ENCODE assay signal across 8 mouse cellular contexts in the genomic region with DNA sequence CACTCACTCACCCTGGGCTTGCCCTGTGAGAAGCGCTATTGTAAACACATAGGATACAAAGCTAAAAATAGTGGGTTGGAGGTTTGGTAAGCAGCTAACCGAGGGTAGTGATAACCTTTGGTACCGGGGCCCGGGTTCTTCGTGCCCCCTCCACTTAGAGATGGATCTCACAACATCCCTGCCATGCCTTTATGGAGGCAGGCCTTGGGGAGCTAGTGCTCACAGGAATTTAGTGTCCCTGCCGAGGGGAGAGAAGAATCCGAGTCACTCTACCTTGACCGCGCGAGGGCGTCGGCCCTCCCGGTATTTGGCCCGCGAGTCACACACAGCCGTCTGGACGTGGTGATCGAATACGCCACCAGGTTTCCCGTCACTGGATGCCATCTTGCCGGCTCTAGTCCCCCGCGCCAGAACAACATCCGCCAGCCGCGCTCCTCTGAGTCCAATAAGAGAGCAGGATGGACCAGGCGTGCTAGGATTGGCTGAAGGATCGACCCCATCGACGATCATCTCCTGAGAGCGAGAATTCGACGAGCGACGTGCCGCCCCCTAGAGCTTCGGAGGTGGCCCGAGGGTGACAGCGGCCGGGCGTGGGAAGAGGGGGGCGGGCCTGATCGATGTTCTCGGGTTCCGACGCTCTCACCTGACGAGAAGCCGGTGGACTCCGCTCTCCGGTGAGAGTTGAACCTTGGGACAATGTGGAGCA. TPM values are rescaled to one million over a fixed set of nuclear protein-coding genes. Genes with fewer than 3 reads are reported as not detected.
A peak's percentile ranks its signal among the peaks of the same experiment; 100 is the strongest.
DNase-seq lines count a peak whose midpoint lies in the region; ATAC-seq lines count a peak whose summit lies in the region.

A gene (plus strand): TSS at position 374 of the 706 bp plus-strand sequence.

- peak within 1 kb of the TSS; percentile 87 for H3K9ac ChIP-seq in heart, embryonic 13.5 days
- peak within 1 kb of the TSS; percentile 74 for H3K9ac ChIP-seq in liver, embryonic 12.5 days
- H3K9ac ChIP-seq in stomach, embryonic 15.5 days: peak within 1 kb of the TSS; percentile 76

- H3K9me3 ChIP-seq in heart, embryonic 13.5 days: no peaks in the 10 kb centered on the region
- H3K9me3 ChIP-seq in liver, embryonic 12.5 days (replicated peaks): no peaks in the 10 kb centered on the region
- no peaks in the 10 kb centered on the region for H3K9me3 ChIP-seq in stomach, embryonic 15.5 days

- H3K36me3 ChIP-seq in heart, embryonic 13.5 days: peaks cover 23% of the 10 kb centered on the region
- peaks cover 27% of the 10 kb centered on the region for H3K36me3 ChIP-seq in liver, embryonic 12.5 days
- peaks cover 6% of the 10 kb centered on the region; the same call in 1 of the 2 replicates for H3K36me3 ChIP-seq in stomach, embryonic 15.5 days

- H3K4me3 ChIP-seq in brown adipose tissue, adult 24 weeks (ENCODE audit: insufficient read depth, low read depth, low read length): peak within 1 kb of the TSS; percentile 97
- peak within 1 kb of the TSS; percentile 89 for H3K4me3 ChIP-seq in heart, embryonic 13.5 days
- H3K4me3 ChIP-seq in liver, embryonic 12.5 days: peak within 1 kb of the TSS; percentile 78
- peak within 1 kb of the TSS; percentile 90 for H3K4me3 ChIP-seq in stomach, embryonic 15.5 days (replicated peaks)

- peak within 1 kb of the TSS; percentile 72 for H3K27ac ChIP-seq in brown adipose tissue, adult 24 weeks (replicated peaks; ENCODE audit: low read depth, low read length)
- peak within 1 kb of the TSS; percentile 76 for H3K27ac ChIP-seq in heart, embryonic 13.5 days (replicated peaks)
- H3K27ac ChIP-seq in liver, embryonic 12.5 days: peak within 1 kb of the TSS; percentile 63
- peak within 1 kb of the TSS; percentile 80 for H3K27ac ChIP-seq in stomach, embryonic 15.5 days

- DNase-seq in CD4-positive, CD25-positive, alpha-beta regulatory T cell, adult 2 months (ENCODE audit: low read depth, low spot score): peak; percentile 98
- DNase-seq in fat pad, adult 2 months (ENCODE audit: extremely low read depth, low read depth, low spot score): peak; percentile 80
- peak; percentile 96 for DNase-seq in kidney, postnatal 10 days
- peak; percentile 92 to 95 for DNase-seq in natural killer cell, adult 2 months (ENCODE audit: low spot score in 2 of 2)

- peak within 1 kb of the TSS; percentile 96 for H3K4me2 ChIP-seq in heart, embryonic 13.5 days
- peak within 1 kb of the TSS; percentile 75 for H3K4me2 ChIP-seq in liver, embryonic 12.5 days
- H3K4me2 ChIP-seq in stomach, embryonic 15.5 days: peak within 1 kb of the TSS; percentile 81

- ATAC-seq in heart, embryonic 13.5 days (ENCODE audit: extremely low read depth, insufficient number of reproducible peaks, low FRiP score, low TSS enrichment): peak; percentile 94
- ATAC-seq in liver, embryonic 12.5 days: peak; percentile 98
- peak; percentile 97 for ATAC-seq in stomach, embryonic 15.5 days (ENCODE audit: insufficient read depth, low FRiP score, low read depth)

- 0 out of 2 replicates have a peak, but pooled peaks cover 11% of the 10 kb centered on the region for H3K4me1 ChIP-seq in brown adipose tissue, adult 24 weeks (ENCODE audit: control insufficient read depth, insufficient read depth, insufficient read length, low read length)
- peaks cover 18% of the 10 kb centered on the region for H3K4me1 ChIP-seq in heart, embryonic 13.5 days
- peaks cover 25% of the 10 kb centered on the region for H3K4me1 ChIP-seq in liver, embryonic 12.5 days
- H3K4me1 ChIP-seq in stomach, embryonic 15.5 days: peaks cover 12% of the 10 kb centered on the region

- WGBS in heart, embryonic 13.5 days: under 1% methylated on average over 50 of the region's 50 CpGs
- WGBS in liver, embryonic 12.5 days (ENCODE audit: insufficient replicate concordance): under 1% methylated on average over 50 of the region's 50 CpGs
- under 1% methylated on average over 50 of the region's 50 CpGs for WGBS in stomach, embryonic 15.5 days

- H3K27me3 ChIP-seq in heart, embryonic 13.5 days (replicated peaks): no peaks in the 10 kb centered on the region
- no peaks in the 10 kb centered on the region for H3K27me3 ChIP-seq in liver, embryonic 12.5 days (replicated peaks)
- no peaks in the 10 kb centered on the region for H3K27me3 ChIP-seq in stomach, embryonic 15.5 days (replicated peaks)

RNA-seq across cellular contexts. Expression of the gene that starts here (rescaled TPM):
- 13.8 and 17.3 TPM in 2 replicates for polyA plus RNA-seq in brown adipose tissue, adult 24 weeks (2012; ENCODE audit: insufficient read depth, insufficient read length, missing spikeins)
- 9.7 and 13.0 TPM in 2 replicates for polyA plus RNA-seq in heart, embryonic 13.5 days (2015; fragmentation: Nextera tagmentation; extraction: Ambion mirVana)
- 6.9 and 7.3 TPM in 2 replicates for polyA plus RNA-seq in liver, embryonic 12.5 days (2016; fragmentation: Nextera tagmentation; extraction: Ambion mirVana)
- polyA plus RNA-seq in stomach, embryonic 15.5 days (2015; fragmentation: Nextera tagmentation; extraction: Ambion mirVana): 12.9 and 16.3 TPM in 2 replicates

Comparison
In these comparisons a context has a peak if more than half of its experiments do, and no peak if none do; other contexts are left out.
1. Peak in every context shown above with its lines: DNase-seq, ATAC-seq, H3K4me3 ChIP-seq and H3K27ac ChIP-seq.